In genomic region chr7:24288512-24288911, GRCm38 (mm10) we compare ENCODE assay signal across 19 mouse cellular contexts. TPM values are rescaled to one million over a fixed set of nuclear protein-coding genes. Genes with fewer than 3 reads are reported as not detected.
"Had no signal": no experiment of that assay in that cellular context is flagged by ENCODE, and none has a peak within 500 bp of the region (broad histone marks: within the 10 kb centered on the region; RNA-seq: fewer than 3 reads in every experiment).

No protein-coding gene starts in this region.

- DNase-seq: kidney, adult 11 months; kidney, adult 9 months; kidney, postnatal 36 days; lung, adult 2 months; lung, postnatal 36 days; thymus, adult 18-20 months; thymus, postnatal 25 days had no signal

- H3K9me3 ChIP-seq: limb, embryonic 10.5 days; liver, embryonic 15.5 days; midbrain, embryonic 13.5 days had no signal

- H3K27ac ChIP-seq: kidney, postnatal 0 days; left cerebral cortex, adult 2 months; limb, embryonic 10.5 days; liver, embryonic 15.5 days; midbrain, embryonic 13.5 days; stomach, postnatal 0 days had no signal

- H3K4me1 ChIP-seq: limb, embryonic 10.5 days; midbrain, embryonic 13.5 days had no signal

- ATAC-seq: lung, postnatal 0 days; midbrain, embryonic 13.5 days had no signal

- H3K4me3 ChIP-seq: left cerebral cortex, adult 2 months; limb, embryonic 10.5 days; liver, embryonic 15.5 days; midbrain, embryonic 13.5 days had no signal

- H3K4me2 ChIP-seq: liver, embryonic 11.5 days; liver, embryonic 15.5 days; midbrain, embryonic 13.5 days had no signal

- H3K9ac ChIP-seq: liver, embryonic 15.5 days; midbrain, embryonic 13.5 days had no signal

- H3K27me3 ChIP-seq: liver, embryonic 15.5 days; midbrain, embryonic 13.5 days had no signal

RNA-seq across cellular contexts. Expression of gene Tescl, which starts 45.2 kb away (rescaled TPM):
- total RNA-seq: layer of hippocampus, adult 8-10 months; left cerebral cortex, adult 2 months; left cerebral cortex, postnatal 14 days; megakaryocyte progenitor cell, adult 5-6 weeks; midbrain, postnatal 0 days had no signal
- polyA plus RNA-seq: limb, embryonic 10.5 days; liver, embryonic 11.5 days; liver, embryonic 15.5 days; midbrain, embryonic 13.5 days had no signal
